Mouse (Mus musculus): ENCODE results near the gene Dand5.
"Not testable (repeated sequence)": the region's sequence is repeated elsewhere in the genome, so short reads cannot be mapped to it uniquely, and the experiment has no call there.

Gene Dand5

GRCm38 (mm10) chr8:84834866-84835855 is 12.5 kb upstream of the Dand5 start:
- no peak for DNase-seq (ENCODE audit: low read depth, low spot score)

GRCm38 (mm10) chr8:84834002-84834865 is 11.6 kb upstream of the Dand5 start:
- no peak for DNase-seq (ENCODE audit: low read depth, low spot score)

- peak; percentile 61 for DNase-seq (ENCODE audit: low read depth, low spot score)
Measured at GRCm38 (mm10) chr8:84832759-84833742, 10.4 kb upstream of the Dand5 start.

GRCm38 (mm10) chr8:84832034-84832717 is 9.6 kb upstream of the Dand5 start:
- peak; percentile 77 for DNase-seq (ENCODE audit: low read depth, low spot score)

- DNase-seq (ENCODE audit: low read depth, low spot score), result peak; percentile 93
Measured at GRCm38 (mm10) chr8:84831490-84831889, 8.9 kb upstream of the Dand5 start, which contains the start of gene Gadd45gip1. Gene Gadd45gip1, plus strand, starts transcription at chr8:84831522.

- DNase-seq (ENCODE audit: low read depth, low spot score), result not testable (repeated sequence)
Measured at GRCm38 (mm10) chr8:84826518-84826917, 3.9 kb upstream of the Dand5 start.

- no peak for DNase-seq (ENCODE audit: low read depth, low spot score)
Measured at GRCm38 (mm10) chr8:84825636-84826035, 3.0 kb upstream of the Dand5 start.

- DNase-seq (ENCODE audit: low read depth, low spot score), result peak; percentile 92
Measured at GRCm38 (mm10) chr8:84823653-84824052, 1.0 kb upstream of the Dand5 start.

GRCm38 (mm10) chr8:84816117-84816516 is 6.5 kb downstream of the Dand5 start:
- DNase-seq (ENCODE audit: low read depth, low spot score), result no peak

GRCm38 (mm10) chr8:84815547-84815946 is 7.1 kb downstream of the Dand5 start:
- DNase-seq (ENCODE audit: low read depth, low spot score), result peak; percentile 93

GRCm38 (mm10) chr8:84814555-84815441 is 7.8 kb downstream of the Dand5 start:
- no peak for DNase-seq (ENCODE audit: low read depth, low spot score)

GRCm38 (mm10) chr8:84814240-84814554 is 8.4 kb downstream of the Dand5 start:
- DNase-seq (ENCODE audit: low read depth, low spot score), result no peak

- no peak for DNase-seq (ENCODE audit: low read depth, low spot score)
Measured at GRCm38 (mm10) chr8:84813830-84814229, 8.8 kb downstream of the Dand5 start.

GRCm38 (mm10) chr8:84813059-84813458 is 9.6 kb downstream of the Dand5 start:
- peak; percentile 77 for DNase-seq (ENCODE audit: low read depth, low spot score)

GRCm38 (mm10) chr8:84811303-84811702 is 11.3 kb downstream of the Dand5 start:
- DNase-seq (ENCODE audit: low read depth, low spot score), result no peak

- DNase-seq (ENCODE audit: low read depth, low spot score), result peak; percentile 84
Measured at GRCm38 (mm10) chr8:84810896-84811295, 11.7 kb downstream of the Dand5 start.

- no peak for DNase-seq (ENCODE audit: low read depth, low spot score)
Measured at GRCm38 (mm10) chr8:84809941-84810280, 12.7 kb downstream of the Dand5 start.

GRCm38 (mm10) chr8:84809109-84809940 is 13.3 kb downstream of the Dand5 start:
- no peak for DNase-seq (ENCODE audit: low read depth, low spot score)

GRCm38 (mm10) chr8:84806031-84806430 is 16.6 kb downstream of the Dand5 start:
- peak; percentile 49 for DNase-seq (ENCODE audit: low read depth, low spot score)

Data from ES-CJ7 (cell line).